Mouse (Mus musculus) CD4-positive, CD25-positive, alpha-beta regulatory T cell, adult 4 months (primary cell): ENCODE measurements around the gene Phf14. TPM values are rescaled to one million over a fixed set of nuclear protein-coding genes. Genes with fewer than 3 reads are reported as not detected.
A peak's percentile ranks its signal among the peaks of the same experiment; 100 is the strongest.
"Not testable (repeated sequence)": the region's sequence is repeated elsewhere in the genome, so short reads cannot be mapped to it uniquely, and the experiment has no call there.

Source experiments
- ATAC-seq: one replicate; pipeline ENCODE4 v1.8.0; 2017
- polyA plus RNA-seq, 2 experiments: library from polyadenylated mRNA; unstranded; fragments of 100-300 nt; shearing (Covaris generic); gene quantifications; one replicate each; pipeline ENCODE4 v1.2.1; 2017

Phf14 gene
- 10 to 100 TPM; 39.5 to 72.1 TPM for polyA plus RNA-seq

- ATAC-seq: peak; percentile 90
These were observed at the start of gene Phf14, which contains the start of gene Ndufa4 for GRCm38 (mm10) chr6:11907269-11908032. Phf14 (plus strand) TSS chr6:11907809. Ndufa4 (minus strand) TSS chr6:11907497.

GRCm38 (mm10) chr6:11875364-11875763 is 32.2 kb upstream of the Phf14 start:
- ATAC-seq: not testable (repeated sequence)

- ATAC-seq: no peak
These were observed 6.7 kb upstream of the Phf14 start for GRCm38 (mm10) chr6:11900809-11901310.

- peak; percentile 10 for ATAC-seq
These were observed 730 bp upstream of the Phf14 start for GRCm38 (mm10) chr6:11906890-11907268.

GRCm38 (mm10) chr6:11908170-11908569 is 561 bp downstream of the Phf14 start:
- ATAC-seq: no peak

- ATAC-seq: peak; percentile 98
These were observed 18.0 kb downstream of the Phf14 start for GRCm38 (mm10) chr6:11925496-11926041.

- ATAC-seq: peak; percentile 1
These were observed 18.5 kb downstream of the Phf14 start for GRCm38 (mm10) chr6:11926082-11926595.

- ATAC-seq: no peak
These were observed 19.9 kb downstream of the Phf14 start for GRCm38 (mm10) chr6:11927485-11927884.

GRCm38 (mm10) chr6:11933403-11933802 is 25.8 kb downstream of the Phf14 start:
- no peak for ATAC-seq

GRCm38 (mm10) chr6:11940895-11941294 is 33.3 kb downstream of the Phf14 start:
- ATAC-seq: no peak

GRCm38 (mm10) chr6:11942089-11942488 is 34.5 kb downstream of the Phf14 start:
- no peak for ATAC-seq

GRCm38 (mm10) chr6:11948100-11948499 is 40.5 kb downstream of the Phf14 start:
- no peak for ATAC-seq

GRCm38 (mm10) chr6:11960172-11960571 is 52.6 kb downstream of the Phf14 start:
- ATAC-seq: no peak

- no peak for ATAC-seq
These were observed 86.2 kb downstream of the Phf14 start for GRCm38 (mm10) chr6:11993782-11994181.

- no peak for ATAC-seq
These were observed 91.0 kb downstream of the Phf14 start for GRCm38 (mm10) chr6:11998576-11998975.

- no peak for ATAC-seq
These were observed 91.9 kb downstream of the Phf14 start for GRCm38 (mm10) chr6:11999506-11999905.

GRCm38 (mm10) chr6:12005455-12005854 is 97.8 kb downstream of the Phf14 start:
- no peak for ATAC-seq

- no peak for ATAC-seq
These were observed 98.4 kb downstream of the Phf14 start for GRCm38 (mm10) chr6:12006001-12006400.

- no peak for ATAC-seq
These were observed 104.5 kb downstream of the Phf14 start for GRCm38 (mm10) chr6:12012103-12012502.

GRCm38 (mm10) chr6:12014035-12014434 is 106.4 kb downstream of the Phf14 start:
- no peak for ATAC-seq

GRCm38 (mm10) chr6:12014733-12015132 is 107.1 kb downstream of the Phf14 start:
- no peak for ATAC-seq

- no peak for ATAC-seq
These were observed 112.1 kb downstream of the Phf14 start for GRCm38 (mm10) chr6:12019736-12020135.

GRCm38 (mm10) chr6:12020156-12020555 is 112.5 kb downstream of the Phf14 start:
- ATAC-seq: no peak

GRCm38 (mm10) chr6:12020738-12021137 is 113.1 kb downstream of the Phf14 start:
- ATAC-seq: no peak
